In genomic region chr17:68607691-68608090, GRCm38 (mm10) we compare ENCODE assay signal across 11 mouse cellular contexts.
DNase-seq lines count a peak whose midpoint lies in the region; ATAC-seq lines count a peak whose summit lies in the region.
"Had no signal": no experiment of that assay in that cellular context is flagged by ENCODE, and none has a peak within 500 bp of the region (broad histone marks: within the 10 kb centered on the region; RNA-seq: fewer than 3 reads in every experiment).

No protein-coding gene starts in this region.

- H3K27ac ChIP-seq in hindbrain, embryonic 10.5 days: no peak overlapping the region
- H3K27ac ChIP-seq in hindbrain, embryonic 16.5 days (ENCODE audit: low read depth, low read length): no peak overlapping the region
- no peak overlapping the region for H3K27ac ChIP-seq in neural tube, embryonic 15.5 days (replicated peaks)
- no peak overlapping the region for H3K27ac ChIP-seq in embryonic facial prominence, embryonic 14.5 days (replicated peaks; ENCODE audit: low read depth, low read length)
- H3K27ac ChIP-seq: embryonic facial prominence, embryonic 15.5 days; neural tube, embryonic 13.5 days had no signal

- ATAC-seq in hindbrain, embryonic 16.5 days: no peak
- no peak for ATAC-seq in neural tube, embryonic 15.5 days (ENCODE audit: low FRiP score)
- ATAC-seq in embryonic facial prominence, embryonic 14.5 days (ENCODE audit: low read depth): no peak

- no peak overlapping the region for H3K9ac ChIP-seq in hindbrain, embryonic 16.5 days (ENCODE audit: low read depth, low read length)
- no peak overlapping the region for H3K9ac ChIP-seq in neural tube, embryonic 15.5 days (replicated peaks)
- H3K9ac ChIP-seq in embryonic facial prominence, embryonic 14.5 days (ENCODE audit: low read depth, low read length): no peak overlapping the region
- H3K9ac ChIP-seq: embryonic facial prominence, embryonic 15.5 days; neural tube, embryonic 13.5 days had no signal

- no peaks in the 10 kb centered on the region for H3K4me1 ChIP-seq in hindbrain, embryonic 10.5 days (replicated peaks)
- peaks cover 3% of the 10 kb centered on the region for H3K4me1 ChIP-seq in hindbrain, embryonic 16.5 days (ENCODE audit: control insufficient read depth, insufficient read depth, low read depth, low read length)
- peaks cover 5% of the 10 kb centered on the region; the same call in 1 of the 2 replicates for H3K4me1 ChIP-seq in neural tube, embryonic 15.5 days
- H3K4me1 ChIP-seq in embryonic facial prominence, embryonic 14.5 days (ENCODE audit: control insufficient read depth, insufficient read depth, low read length): no peaks in the 10 kb centered on the region
- H3K4me1 ChIP-seq: embryonic facial prominence, embryonic 15.5 days had no signal

- no peaks in the 10 kb centered on the region for H3K9me3 ChIP-seq in hindbrain, embryonic 10.5 days
- no peaks in the 10 kb centered on the region for H3K9me3 ChIP-seq in hindbrain, embryonic 16.5 days (ENCODE audit: control insufficient read depth, low read length)
- H3K9me3 ChIP-seq in neural tube, embryonic 15.5 days (replicated peaks): no peaks in the 10 kb centered on the region
- no peaks in the 10 kb centered on the region for H3K9me3 ChIP-seq in embryonic facial prominence, embryonic 14.5 days (ENCODE audit: control insufficient read depth, low read length)
- H3K9me3 ChIP-seq: embryonic facial prominence, embryonic 15.5 days; neural tube, embryonic 13.5 days had no signal

- H3K4me2 ChIP-seq in hindbrain, embryonic 16.5 days (ENCODE audit: low read length): no peak overlapping the region
- no peak overlapping the region for H3K4me2 ChIP-seq in neural tube, embryonic 15.5 days
- H3K4me2 ChIP-seq in embryonic facial prominence, embryonic 14.5 days (ENCODE audit: low read depth, low read length): no peak overlapping the region
- H3K4me2 ChIP-seq: embryonic facial prominence, embryonic 15.5 days; neural tube, embryonic 13.5 days had no signal

- H3K36me3 ChIP-seq in hindbrain, embryonic 10.5 days: no peaks in the 10 kb centered on the region
- no peaks in the 10 kb centered on the region for H3K36me3 ChIP-seq in hindbrain, embryonic 16.5 days (ENCODE audit: control insufficient read depth, insufficient read depth, low read length)
- H3K36me3 ChIP-seq in neural tube, embryonic 15.5 days: no peaks in the 10 kb centered on the region
- H3K36me3 ChIP-seq in embryonic facial prominence, embryonic 14.5 days (ENCODE audit: control insufficient read depth, insufficient read depth, low read length): no peaks in the 10 kb centered on the region
- H3K36me3 ChIP-seq: embryonic facial prominence, embryonic 15.5 days; neural tube, embryonic 13.5 days had no signal

- DNase-seq in hindbrain, embryonic 10.5 days (ENCODE audit: low spot score): peak; percentile 56
- peak; percentile 56 for DNase-seq in neural tube, embryonic 10.5 days (ENCODE audit: extremely low spot score, low spot score)
- peak; percentile 85 for DNase-seq in embryonic facial prominence, embryonic 14.5 days (ENCODE audit: low spot score)
- DNase-seq in thymus, postnatal 4 days: no peak
- DNase-seq in spleen, postnatal 36 days (ENCODE audit: low spot score in 2 of 2): no peak
- no peak for DNase-seq in right cerebral cortex, adult 2 months (ENCODE audit: low spot score in 2 of 2)
- DNase-seq: heart, adult 18-20 months had no signal

- WGBS in hindbrain, embryonic 10.5 days: 55% methylated on average over 6 of the region's 6 CpGs
- 57% methylated on average over 6 of the region's 6 CpGs for WGBS in hindbrain, embryonic 16.5 days
- WGBS in neural tube, embryonic 15.5 days: 59% methylated on average over 6 of the region's 6 CpGs
- WGBS in embryonic facial prominence, embryonic 14.5 days: 39% methylated on average over 6 of the region's 6 CpGs

- H3K4me3 ChIP-seq in hindbrain, embryonic 10.5 days: no peak overlapping the region
- no peak overlapping the region for H3K4me3 ChIP-seq in hindbrain, embryonic 16.5 days (ENCODE audit: low read length)
- no peak overlapping the region for H3K4me3 ChIP-seq in neural tube, embryonic 15.5 days (replicated peaks)
- no peak overlapping the region for H3K4me3 ChIP-seq in embryonic facial prominence, embryonic 14.5 days (ENCODE audit: low read depth, low read length)
- H3K4me3 ChIP-seq: embryonic facial prominence, embryonic 15.5 days; neural tube, embryonic 13.5 days had no signal

- no peaks in the 10 kb centered on the region for H3K27me3 ChIP-seq in hindbrain, embryonic 10.5 days (ENCODE audit: insufficient read depth, poor library complexity, severe bottlenecking)
- no peaks in the 10 kb centered on the region for H3K27me3 ChIP-seq in hindbrain, embryonic 16.5 days (replicated peaks; ENCODE audit: control insufficient read depth, insufficient read depth, low read length)
- no peaks in the 10 kb centered on the region for H3K27me3 ChIP-seq in neural tube, embryonic 15.5 days (replicated peaks)
- no peaks in the 10 kb centered on the region for H3K27me3 ChIP-seq in embryonic facial prominence, embryonic 14.5 days (replicated peaks; ENCODE audit: control insufficient read depth, insufficient read depth, low read length)
- H3K27me3 ChIP-seq: embryonic facial prominence, embryonic 15.5 days; neural tube, embryonic 13.5 days had no signal

Comparison
In these comparisons a context has a peak if more than half of its experiments do, and no peak if none do; other contexts are left out.
1. DNase-seq: peak in hindbrain, embryonic 10.5 days (single experiment), neural tube, embryonic 10.5 days (single experiment) and embryonic facial prominence, embryonic 14.5 days (single experiment); none in thymus, postnatal 4 days (single experiment), spleen, postnatal 36 days (0 of 2) and right cerebral cortex, adult 2 months (0 of 2).